Mouse (Mus musculus) testis, adult 2 months (tissue): ENCODE data around the gene 1810062G17Rik.

Source experiments
- CTCF ChIP-seq: fragments of 200-500 bp; IDR thresholded peaks from 2 replicates; pipeline ENCODE4 v1.5.1; 2012; ENCODE audit warnings: low read depth, mild to moderate bottlenecking, inconsistent platforms, low read length, moderate library complexity; ENCODE audit not compliant: control insufficient read depth, insufficient read depth, insufficient replicate concordance
- POLR2A ChIP-seq: fragments of 200-500 bp; IDR thresholded peaks from 2 replicates; pipeline ENCODE4 v1.6.1; 2012; ENCODE audit warnings: low read depth, mild to moderate bottlenecking, inconsistent platforms, low read length, moderate library complexity; ENCODE audit not compliant: control insufficient read depth

DNA sequence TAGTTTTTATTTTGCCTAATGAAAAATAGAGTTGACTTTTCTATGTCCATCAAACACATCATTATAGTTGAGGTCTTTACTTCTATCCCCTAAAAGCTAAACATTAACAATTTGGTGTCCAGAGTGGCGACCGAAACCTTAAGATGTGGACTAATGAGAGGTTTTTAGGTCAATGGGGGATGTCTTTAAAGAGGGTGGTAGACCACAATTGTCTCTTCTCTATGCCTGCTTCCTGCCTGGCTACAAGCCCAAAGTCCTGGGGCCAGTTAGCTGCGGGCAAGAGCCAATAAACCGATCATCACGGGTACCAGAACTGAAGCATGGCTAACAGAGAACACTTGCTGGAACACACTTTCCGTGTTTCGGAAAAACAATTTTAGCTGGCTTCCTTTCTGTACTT lies 15.0 kb upstream of the 1810062G17Rik start:
- no peak for TF ChIP-seq CTCF
- TF ChIP-seq POLR2A: no peak
